Mouse (Mus musculus) testis, postnatal 10 days (tissue): ENCODE measurements at regions not wholly inside any gene's neighbourhood (a gene's known extent, or its start where the extent isn't known, plus 50 kb on each side); places are given as distances from the start of the nearest gene placed in this dataset.

ENCODE experiments used
- DNase-seq: peaks from one replicate; pipeline ENCODE4 v3.0.0; 2021; ENCODE audit warnings: low spot score

GRCm38 (mm10) chr1:43367151-43367895 lies 77.1 kb upstream of the Nck2 start:
- DNase-seq: no peak

DNA sequence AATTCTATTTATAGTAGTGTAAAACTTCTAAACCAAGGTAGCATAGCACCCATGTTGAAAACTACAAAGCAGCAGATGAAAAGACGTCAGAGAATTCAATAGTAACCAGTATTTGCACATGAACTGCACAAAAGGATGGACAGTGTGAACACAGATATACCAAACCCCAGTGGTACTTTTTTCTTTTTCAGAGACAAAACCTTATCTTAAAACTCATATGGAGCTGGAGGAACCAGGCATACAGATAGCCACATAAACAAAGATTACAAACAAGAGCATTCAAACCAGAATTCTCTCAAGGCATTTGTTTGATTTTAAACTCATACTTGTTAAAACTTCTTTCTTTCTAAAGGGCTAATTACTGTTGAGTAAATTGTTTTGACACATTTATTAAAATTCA lies 72.5 kb upstream of the Nck2 start:
- DNase-seq: no peak

- DNase-seq: no peak
These were observed 69.4 kb upstream of the Nck2 start for GRCm38 (mm10) chr1:43374946-43375345.

- DNase-seq: no peak
These were observed 68.5 kb upstream of the Nck2 start for GRCm38 (mm10) chr1:43375851-43376250.

- no peak for DNase-seq
These were observed 66.7 kb upstream of the Nck2 start for GRCm38 (mm10) chr1:43377491-43378263.

GRCm38 (mm10) chr1:43385008-43385407 lies 59.4 kb upstream of the Nck2 start:
- DNase-seq: no peak

GRCm38 (mm10) chr1:43394035-43394434 lies 50.3 kb upstream of the Nck2 start:
- no peak for DNase-seq
